Mouse (Mus musculus) CH12.LX (cell line): ENCODE measurements at regions not wholly inside any gene's neighbourhood (a gene's known extent, or its start where the extent isn't known, plus 50 kb on each side); places are given as distances from the start of the nearest gene placed in this dataset.

Experiments
- DNase-seq: peaks from one replicate; pipeline ENCODE4 v3.0.0-alpha.2; 2013; ENCODE audit errors: extremely low read depth
- H3K27ac ChIP-seq: 2 replicates; pipeline ENCODE4 v1.5.1; 2012; ENCODE audit warnings: low read depth, mild to moderate bottlenecking, control low read depth, moderate library complexity; ENCODE audit not compliant: insufficient read depth
- H3K27me3 ChIP-seq: replicated peaks from 2 replicates; pipeline ENCODE3; 2012; ENCODE audit warnings: inconsistent platforms
- H3K36me3 ChIP-seq, 2 experiments: replicated peaks in 1 of 2; 2 replicates each; pipeline versions ENCODE3 to v1.6.1; 2012; ENCODE audit warnings: inconsistent platforms in 1 of 2, low read length in 1 of 2, mild to moderate bottlenecking in 1 of 2, mixed read lengths in 1 of 2, moderate library complexity in 1 of 2; ENCODE audit not compliant: control insufficient read depth in 1 of 2, insufficient read depth in 1 of 2
- H3K4me1 ChIP-seq, 2 experiments: 2 replicates each; pipeline ENCODE4 v1.6.1; 2012; ENCODE audit warnings: inconsistent platforms in 1 of 2, moderate library complexity in 1 of 2; ENCODE audit not compliant: insufficient read depth in 2 of 2, control insufficient read depth in 1 of 2
- H3K4me2 ChIP-seq: 2 replicates; pipeline ENCODE4 v1.6.1; 2012; ENCODE audit warnings: low read depth, mild to moderate bottlenecking, control low read depth; ENCODE audit not compliant: poor library complexity, insufficient read depth, severe bottlenecking
- H3K4me3 ChIP-seq, 3 experiments: fragments of 150-350 bp in 1 of 3; sonication (generic) in 1 of 3; replicated peaks in 1 of 3; 2 replicates each; pipeline versions ENCODE3 to v1.5.1; 2011 to 2012; ENCODE audit warnings: low read depth in 2 of 3, low read length in 2 of 3, mild to moderate bottlenecking in 2 of 3, moderate library complexity in 2 of 3, control low read depth in 1 of 3, improper control_type of control experiment in 1 of 3, inconsistent platforms in 1 of 3, mixed read lengths in 1 of 3; ENCODE audit not compliant: poor library complexity in 1 of 3
- H3K79me2 ChIP-seq: replicated peaks from 2 replicates; pipeline ENCODE4 v1.6.1; 2012; ENCODE audit warnings: mild to moderate bottlenecking, moderate library complexity; ENCODE audit not compliant: control insufficient read depth, poor library complexity, insufficient read depth, severe bottlenecking; ENCODE audit errors: extremely low read depth
- H3K9ac ChIP-seq: 2 replicates; pipeline ENCODE4 v1.6.1; 2012; ENCODE audit warnings: low read depth, mild to moderate bottlenecking, control low read depth, moderate library complexity; ENCODE audit not compliant: insufficient read depth
- H3K9me3 ChIP-seq: replicated peaks from 2 replicates; pipeline ENCODE3; 2012; ENCODE audit warnings: low read length, inconsistent platforms, mixed read lengths
- CHD1 ChIP-seq: IDR thresholded peaks from 2 replicates; pipeline ENCODE4 v1.6.1; 2012; ENCODE audit warnings: low read depth, low read length, improper control_type of control experiment, inconsistent platforms
- ELF1 ChIP-seq: IDR thresholded peaks from 2 replicates; pipeline ENCODE4 v1.6.1; 2014; ENCODE audit warnings: low read depth, mild to moderate bottlenecking, inconsistent platforms, low read length, improper control_type of control experiment
- GABPA ChIP-seq: IDR thresholded peaks from 2 replicates; pipeline ENCODE4 v1.6.1; 2012; ENCODE audit warnings: low read depth, low read length, improper control_type of control experiment, inconsistent platforms; ENCODE audit not compliant: insufficient replicate concordance
- IRF4 ChIP-seq: IDR thresholded peaks from 2 replicates; pipeline ENCODE4 v1.6.1; 2014; ENCODE audit warnings: low read depth, mild to moderate bottlenecking, inconsistent platforms, low read length, improper control_type of control experiment
- JUN ChIP-seq: IDR thresholded peaks from 2 replicates; pipeline ENCODE4 v1.6.1; 2011; ENCODE audit warnings: low read depth, mild to moderate bottlenecking, low read length, improper control_type of control experiment, moderate library complexity; ENCODE audit not compliant: insufficient read depth
- JUND ChIP-seq: conservative IDR thresholded peaks from 2 replicates; pipeline ENCODE4 v1.6.1; 2011; ENCODE audit warnings: low read depth, low read length, improper control_type of control experiment
- KAT2A ChIP-seq: IDR thresholded peaks from 2 replicates; pipeline ENCODE4 v1.6.1; 2012; ENCODE audit warnings: low read length, improper control_type of control experiment, inconsistent platforms; ENCODE audit not compliant: insufficient replicate concordance
- MAFK ChIP-seq: IDR thresholded peaks from 2 replicates; pipeline ENCODE4 v1.6.1; 2011; ENCODE audit warnings: low read length, improper control_type of control experiment; ENCODE audit not compliant: insufficient replicate concordance
- MAZ ChIP-seq: IDR thresholded peaks from 2 replicates; pipeline ENCODE4 v1.6.1; 2012; ENCODE audit warnings: low read depth, mild to moderate bottlenecking, inconsistent platforms, low read length, improper control_type of control experiment, moderate library complexity
- MXI1 ChIP-seq: IDR thresholded peaks from 2 replicates; pipeline ENCODE4 v1.6.1; 2011; ENCODE audit warnings: mild to moderate bottlenecking, low read depth, low read length, improper control_type of control experiment
- NELFE ChIP-seq: IDR thresholded peaks from 2 replicates; pipeline ENCODE4 v1.6.1; 2011; ENCODE audit warnings: low read depth, low read length, improper control_type of control experiment
- RAD21 ChIP-seq: IDR thresholded peaks from 2 replicates; pipeline ENCODE4 v1.6.1; 2011; ENCODE audit warnings: low read depth, mild to moderate bottlenecking, low read length, improper control_type of control experiment, moderate library complexity
- SMC3 ChIP-seq: IDR thresholded peaks from 2 replicates; pipeline ENCODE4 v1.6.1; 2011; ENCODE audit warnings: low read depth, low read length, improper control_type of control experiment
- TBP ChIP-seq: conservative IDR thresholded peaks from 2 replicates; pipeline ENCODE4 v1.6.1; 2011; ENCODE audit warnings: low read depth, low read length, improper control_type of control experiment
- TCF12 ChIP-seq: IDR thresholded peaks from 2 replicates; pipeline ENCODE4 v1.6.1; 2014; ENCODE audit warnings: low read depth, mild to moderate bottlenecking, inconsistent platforms, low read length, improper control_type of control experiment
- USF2 ChIP-seq: conservative IDR thresholded peaks from 2 replicates; pipeline ENCODE4 v1.6.1; 2011; ENCODE audit warnings: low read depth, low read length, improper control_type of control experiment
- ZKSCAN1 ChIP-seq: IDR thresholded peaks from 2 replicates; pipeline ENCODE4 v1.6.1; 2012; ENCODE audit warnings: low read depth, inconsistent platforms, low read length, improper control_type of control experiment, borderline replicate concordance
- ZMIZ1 ChIP-seq: IDR thresholded peaks from 2 replicates; pipeline ENCODE4 v1.6.1; 2012; ENCODE audit warnings: low read depth, mild to moderate bottlenecking, inconsistent platforms, low read length, improper control_type of control experiment
- dilution Hi-C: fragments of 300-500 bp; cut with MboI; formaldehyde crosslinking; loops from 2 replicates; pipeline ENCODE4 v1.14.3; 2020; ENCODE audit warnings: low sequenced_read_pairs; ENCODE audit not compliant: extremely low pct_unique_long_range_greater_than_20kb, extremely low pct_ligation_motif_present
- in situ Hi-C: fragments of 300-500 bp; cut with MboI; formaldehyde crosslinking; loops from 3 replicates; pipeline ENCODE4 v1.14.3; 2019; ENCODE audit warnings: low sequenced_read_pairs, low pct_ligation_motif_present, low pct_unique_long_range_greater_than_20kb, mixed read lengths

GRCm38 (mm10) chr12:70686337-70686736 lies 139.0 kb upstream of the Frmd6 start:
- no peaks in the 10 kb centered on the region for H3K27me3 ChIP-seq
- no peaks in the 10 kb centered on the region for H3K36me3 ChIP-seq
- no peak overlapping the region for H3K9ac ChIP-seq
- in situ Hi-C loops = no loop called here
- no peaks in the 10 kb centered on the region for H3K79me2 ChIP-seq
- H3K4me2 ChIP-seq = no peak overlapping the region
- dilution Hi-C loops = no loop called here
- H3K27ac ChIP-seq = no peak overlapping the region
- peaks cover 5 to 13% of the 10 kb centered on the region in 2 experiments; a peak in 3 of 4 replicates for H3K4me1 ChIP-seq
- no peak for DNase-seq
- no peak for TF ChIP-seq USF2
- no peak for TF ChIP-seq TBP
- TF ChIP-seq TCF12 = no peak
- TF ChIP-seq NELFE = no peak
- TF ChIP-seq JUN = no peak
- no peak for TF ChIP-seq ZKSCAN1
- TF ChIP-seq RAD21 = no peak
- TF ChIP-seq CHD1 = no peak
- TF ChIP-seq SMC3 = no peak
- no peak for TF ChIP-seq MXI1
- no peak for TF ChIP-seq MAZ
- TF ChIP-seq IRF4 = no peak
- TF ChIP-seq GABPA = no peak
- no peak for TF ChIP-seq KAT2A
- no peaks in the 10 kb centered on the region for H3K9me3 ChIP-seq
- no peak overlapping the region for H3K4me3 ChIP-seq

GRCm38 (mm10) chr12:70686971-70687370 lies 138.3 kb upstream of the Frmd6 start:
- no peak for DNase-seq
- in situ Hi-C loops = no loop called here
- no peak overlapping the region for H3K27ac ChIP-seq
- H3K79me2 ChIP-seq = no peaks in the 10 kb centered on the region
- H3K27me3 ChIP-seq = no peaks in the 10 kb centered on the region
- H3K4me2 ChIP-seq = no peak overlapping the region
- dilution Hi-C loops = no loop called here
- H3K4me3 ChIP-seq = no peak overlapping the region
- TF ChIP-seq MAFK (no peak), GABPA (no peak), IRF4 (no peak), JUND (no peak), ZMIZ1 (no peak), ELF1 (no peak)
- no peaks in the 10 kb centered on the region for H3K36me3 ChIP-seq
- no peak overlapping the region for H3K9ac ChIP-seq
- H3K4me1 ChIP-seq = peaks cover 3 to 7% of the 10 kb centered on the region in 2 experiments; a peak in 3 of 4 replicates
- no peaks in the 10 kb centered on the region for H3K9me3 ChIP-seq
